Mouse (Mus musculus): Measurements from ENCODE around the gene Car6.

GRCm38 (mm10) chr4:150242745-150243144 is 41.6 kb upstream of the Car6 start:
- TF ChIP-seq CTCF (IDR thresholded peaks at IDR 0.05; ENCODE audit: borderline replicate concordance, extremely low read depth, insufficient read depth, insufficient read length): no peak
- no peak for TF ChIP-seq POLR2A (IDR thresholded peaks at IDR 0.05; ENCODE audit: borderline replicate concordance, extremely low read depth, insufficient read depth, insufficient read length, poor library complexity, severe bottlenecking)
